Mouse (Mus musculus) CH12.LX (cell line): ENCODE data around the gene Synj2.

Experiments
- CTCF ChIP-seq, 2 experiments: IDR thresholded peaks in 1 of 2; conservative IDR thresholded peaks in 1 of 2; 2 replicates each; pipeline ENCODE4 v1.5.1; 2011 to 2012; ENCODE audit warnings: low read depth in 2 of 2, low read length in 2 of 2, improper control_type of control experiment in 1 of 2, inconsistent platforms in 1 of 2, mild to moderate bottlenecking in 1 of 2, moderate library complexity in 1 of 2
- EP300 ChIP-seq: IDR thresholded peaks from 2 replicates; pipeline ENCODE4 v1.6.1; 2011; ENCODE audit warnings: low read length, improper control_type of control experiment
- MAFK ChIP-seq: IDR thresholded peaks from 2 replicates; pipeline ENCODE4 v1.6.1; 2011; ENCODE audit warnings: low read length, improper control_type of control experiment; ENCODE audit not compliant: insufficient replicate concordance
- MEF2A ChIP-seq: IDR thresholded peaks from 2 replicates; pipeline ENCODE4 v1.6.1; 2014; ENCODE audit warnings: low read depth, mild to moderate bottlenecking, inconsistent platforms, low read length, improper control_type of control experiment, borderline replicate concordance
- NELFE ChIP-seq: IDR thresholded peaks from 2 replicates; pipeline ENCODE4 v1.6.1; 2011; ENCODE audit warnings: low read depth, low read length, improper control_type of control experiment
- PAX5 ChIP-seq: IDR thresholded peaks from 2 replicates; pipeline ENCODE4 v1.6.1; 2012; ENCODE audit warnings: low read length, inconsistent platforms, mixed read lengths
- POLR2A ChIP-seq: IDR thresholded peaks from 2 replicates; pipeline ENCODE4 v1.6.1; 2011; ENCODE audit warnings: low read depth, mild to moderate bottlenecking, improper control_type of control experiment, low read length
- RAD21 ChIP-seq: IDR thresholded peaks from 2 replicates; pipeline ENCODE4 v1.6.1; 2011; ENCODE audit warnings: low read depth, mild to moderate bottlenecking, low read length, improper control_type of control experiment, moderate library complexity
- SMC3 ChIP-seq: IDR thresholded peaks from 2 replicates; pipeline ENCODE4 v1.6.1; 2011; ENCODE audit warnings: low read depth, low read length, improper control_type of control experiment
- USF1 ChIP-seq: IDR thresholded peaks from 2 replicates; pipeline ENCODE4 v1.6.1; 2014; ENCODE audit warnings: low read depth, mild to moderate bottlenecking, inconsistent platforms, low read length, improper control_type of control experiment

DNA sequence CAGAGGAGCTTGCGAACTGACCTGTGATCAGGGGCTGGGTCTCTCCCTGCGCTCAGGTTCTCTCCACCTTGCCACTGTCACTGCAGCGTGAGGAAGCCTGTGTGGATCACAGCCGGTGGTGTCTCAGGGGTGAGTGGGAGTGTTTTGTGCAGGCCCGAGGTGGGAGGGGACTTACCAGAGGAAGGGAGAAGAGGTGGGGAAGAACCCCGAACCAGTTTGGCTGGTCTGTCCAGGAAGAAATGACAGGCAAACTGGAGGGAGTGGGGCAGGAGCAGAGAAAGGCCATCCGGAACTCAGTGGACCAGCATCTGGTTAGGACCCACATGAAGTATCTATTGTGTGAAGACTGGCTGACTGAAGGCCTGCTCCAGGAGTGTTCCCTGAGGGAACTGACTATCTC, 18.0 kb downstream of the Synj2 start:
- TF ChIP-seq EP300 (no peak), SMC3 (no peak), MAFK (no peak), CTCF (conservative IDR thresholded peaks at IDR 0.05 in 1 of 2, IDR thresholded peaks at IDR 0.05 in 1 of 2; ENCODE audit: low read depth in 2 of 2, low read length in 2 of 2) (no peak), POLR2A (no peak), USF1 (no peak), PAX5 (no peak), RAD21 (no peak), NELFE (no peak), MEF2A (no peak)
